Mouse (Mus musculus) 416B (cell line): ENCODE results near the gene Pex5.

Experiments
- DNase-seq: peaks from one replicate; pipeline ENCODE4 v3.0.0; 2011; ENCODE audit warnings: low read depth

The Pex5 gene

DNA sequence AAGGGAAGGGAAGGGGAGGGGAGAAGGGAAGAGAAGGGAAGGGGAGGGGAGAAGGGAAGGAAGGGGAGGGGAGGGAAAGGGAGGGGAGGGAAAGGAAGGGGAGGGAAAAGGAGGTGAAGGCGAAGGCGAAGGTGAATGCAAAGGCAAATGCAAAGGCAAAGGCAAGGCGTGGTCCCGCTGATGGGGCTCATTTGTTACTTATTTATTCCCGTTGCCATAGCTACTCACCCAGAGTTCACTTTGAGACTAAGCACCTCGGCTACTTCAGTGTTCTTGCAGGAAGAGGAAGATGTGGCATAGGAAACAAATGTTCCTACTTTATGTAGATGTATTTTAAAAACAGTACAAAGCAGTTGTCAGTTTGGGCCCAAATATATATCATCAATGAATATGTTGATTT lies 54.3 kb downstream of the Pex5 start:
- DNase-seq = no peak

DNA sequence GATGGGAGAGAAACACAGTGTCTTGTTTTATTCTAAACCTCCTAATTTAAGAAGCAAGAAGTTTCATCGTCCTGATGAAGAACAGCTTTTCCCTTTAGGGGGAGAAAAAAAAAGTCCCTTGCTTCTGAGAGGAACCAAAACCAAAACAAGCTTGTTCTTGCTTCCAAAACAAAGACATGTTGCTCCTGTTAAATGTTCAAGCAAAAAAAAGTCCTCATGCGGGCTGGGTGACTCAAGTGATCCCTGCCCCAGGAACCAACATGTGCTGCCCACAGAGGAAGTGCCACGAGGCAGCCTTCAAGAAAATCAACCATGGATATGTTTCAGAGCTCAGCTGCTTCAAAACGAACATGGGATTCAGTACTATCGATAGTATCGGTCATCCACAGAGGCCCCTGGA lies 55.9 kb downstream of the Pex5 start:
- DNase-seq = peak; percentile 38

DNA sequence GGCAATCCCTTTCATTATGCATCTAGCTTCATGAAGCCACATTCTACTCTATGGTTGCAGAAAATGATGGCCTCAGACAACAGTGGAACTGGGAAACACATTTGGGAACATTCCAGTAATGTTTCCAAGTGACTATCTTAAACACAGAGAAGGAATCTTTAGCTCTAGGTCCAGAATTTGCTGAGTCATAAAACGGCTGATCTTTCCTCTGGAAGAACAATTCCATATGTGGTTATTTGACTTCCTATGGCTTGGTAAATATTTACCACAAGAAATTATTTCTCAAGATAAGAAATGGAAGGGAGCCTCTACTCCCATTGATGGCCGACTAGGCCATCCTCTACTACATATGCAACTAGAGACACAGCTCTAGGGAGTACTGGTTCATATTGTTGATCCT lies 61.6 kb downstream of the Pex5 start:
- peak; percentile 70 for DNase-seq
